Mouse (Mus musculus) limb, embryonic 14.5 days (tissue): Measurements from ENCODE around the gene Cox20. TPM values are rescaled to one million over a fixed set of nuclear protein-coding genes. Genes with fewer than 3 reads are reported as not detected.

Source experiments
- ATAC-seq: fragments of 200-750 bp; cut with Nextera tagmentation; 2 replicates; pipeline ENCODE4 v1.8.0; 2017; ENCODE audit warnings: low read depth, moderate number of reproducible peaks, moderate TSS enrichment; ENCODE audit not compliant: low FRiP score
- DNase-seq: peaks from one replicate; pipeline ENCODE4 v3.0.0-alpha.2; 2015; ENCODE audit warnings: low spot score
- H3K27ac ChIP-seq: fragments of 300-500 bp; sonication (generic); replicated peaks from 2 replicates; pipeline ENCODE4 v1.5.1; 2014; ENCODE audit warnings: low read depth, mild to moderate bottlenecking, low read length, moderate library complexity, mixed read lengths
- H3K27me3 ChIP-seq: fragments of 300-500 bp; sonication (generic); 2 replicates; pipeline ENCODE4 v1.6.1; 2014; ENCODE audit warnings: low read length, mixed read lengths; ENCODE audit not compliant: control insufficient read depth, insufficient read depth
- H3K36me3 ChIP-seq: fragments of 300-500 bp; sonication (generic); 2 replicates; pipeline ENCODE4 v1.6.1; 2014; ENCODE audit warnings: mild to moderate bottlenecking, low read length, moderate library complexity, mixed read lengths; ENCODE audit not compliant: control insufficient read depth, insufficient read depth
- H3K4me1 ChIP-seq: fragments of 300-500 bp; sonication (generic); 2 replicates; pipeline ENCODE4 v1.6.1; 2014; ENCODE audit warnings: antibody characterized with exemption, low read length, mixed read lengths; ENCODE audit not compliant: control insufficient read depth, insufficient read depth
- H3K4me2 ChIP-seq: fragments of 300-500 bp; sonication (generic); replicated peaks from 2 replicates; pipeline ENCODE4 v1.6.1; 2014; ENCODE audit warnings: low read depth, mild to moderate bottlenecking, low read length, moderate library complexity; ENCODE audit not compliant: severe bottlenecking
- H3K4me3 ChIP-seq: fragments of 300-500 bp; sonication (generic); replicated peaks from 2 replicates; pipeline ENCODE4 v1.5.1; 2014; ENCODE audit warnings: low read length
- H3K9ac ChIP-seq: fragments of 300-500 bp; sonication (generic); 2 replicates; pipeline ENCODE4 v1.6.1; 2014; ENCODE audit warnings: mild to moderate bottlenecking, low read depth, low read length, moderate library complexity; ENCODE audit not compliant: severe bottlenecking
- H3K9me3 ChIP-seq: fragments of 300-500 bp; sonication (generic); 2 replicates; pipeline ENCODE4 v1.6.1; 2016; ENCODE audit warnings: low read length; ENCODE audit not compliant: control insufficient read depth
- POLR2A ChIP-seq: fragments of 200-500 bp; IDR thresholded peaks from 2 replicates; pipeline ENCODE4 v1.8.0; 2012; ENCODE audit warnings: inconsistent platforms, mild to moderate bottlenecking, moderate library complexity, borderline replicate concordance; ENCODE audit not compliant: insufficient read depth, insufficient read length; ENCODE audit errors: extremely low read depth
- WGBS: fragments of 180-500 bp; shearing (Covaris S2); extraction: QIAGEN DNeasy Blood & Tissue Kit; methylation state at CpG from one replicate; pipeline ENCODE4 v1.1.7; 2014; 5-methylcytosine and 5-hydroxymethylcytosine counted together
- polyA plus RNA-seq, 2 experiments: library from polyadenylated mRNA; depleted of rRNA in 1 of 2; stranded (reverse) in 1 of 2; unstranded in 1 of 2; fragments of >200 nt; fragmentation: Nextera tagmentation in 1 of 2; extraction: Ambion mirVana in 1 of 2; gene quantifications; 2 replicates each; pipeline versions ENCODE4 v1.2.1 to v1.2.3; 2012 to 2014

Gene Cox20
- polyA plus RNA-seq, 2 experiments, result 72.8 to 116 TPM

DNA sequence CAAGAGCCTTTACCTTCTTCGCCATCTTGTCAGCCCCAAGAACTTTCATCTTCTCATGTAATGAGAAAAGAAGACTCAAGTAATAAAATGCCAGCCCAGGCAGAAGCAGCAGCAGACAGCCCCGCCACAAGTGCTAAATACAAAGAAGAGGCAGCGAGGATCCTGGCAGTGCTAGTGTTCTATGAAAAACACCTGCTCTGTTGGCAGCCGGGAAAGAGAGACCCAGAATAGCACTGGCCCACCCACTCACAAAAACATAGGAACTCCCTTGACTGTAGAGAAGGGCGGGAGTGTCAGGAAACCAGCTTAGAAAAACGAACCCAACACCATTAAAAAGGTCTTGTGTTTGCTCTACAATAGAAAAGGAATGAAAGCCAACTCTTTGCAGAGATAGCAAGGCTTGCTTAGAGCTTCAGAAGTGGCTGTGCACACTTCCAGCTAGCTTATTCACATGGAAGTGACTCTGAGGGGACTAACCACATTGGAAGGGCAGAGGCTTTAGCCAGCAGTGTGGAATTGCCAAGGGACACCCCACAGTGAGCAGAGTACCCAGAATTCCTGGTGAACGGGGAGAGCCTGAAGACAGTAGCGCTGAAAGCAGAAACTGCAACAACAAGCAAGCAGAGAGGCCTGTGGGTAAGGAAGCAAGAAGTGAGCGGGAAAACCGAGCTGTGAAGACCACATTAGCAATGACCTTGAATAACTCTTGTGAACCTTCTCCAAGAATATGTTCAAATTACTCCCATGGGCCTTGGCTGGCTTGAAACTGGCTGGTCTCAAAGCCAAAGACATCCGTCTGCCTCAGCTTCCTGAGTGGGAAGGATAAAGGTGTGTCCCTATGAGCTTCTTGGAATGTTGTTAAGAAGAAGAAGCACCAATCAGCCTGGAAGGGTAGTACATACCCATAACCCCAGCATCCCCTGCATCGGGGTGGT, 39.1 kb downstream of the Cox20 start:
- Histone ChIP-seq H3K4me1 (no peaks in the 10 kb centered on the region), H3K9ac (no peak overlapping the region), H3K9me3 (no peaks in the 10 kb centered on the region), H3K36me3 (no peaks in the 10 kb centered on the region), H3K4me3 (no peak overlapping the region), H3K27me3 (no peaks in the 10 kb centered on the region), H3K27ac (no peak overlapping the region), H3K4me2 (no peak overlapping the region)
- ATAC-seq (no peak), DNase-seq (no peak)
- TF ChIP-seq POLR2A, result no peak
- 70% methylated on average over 12 of the region's 12 CpGs for WGBS

DNA sequence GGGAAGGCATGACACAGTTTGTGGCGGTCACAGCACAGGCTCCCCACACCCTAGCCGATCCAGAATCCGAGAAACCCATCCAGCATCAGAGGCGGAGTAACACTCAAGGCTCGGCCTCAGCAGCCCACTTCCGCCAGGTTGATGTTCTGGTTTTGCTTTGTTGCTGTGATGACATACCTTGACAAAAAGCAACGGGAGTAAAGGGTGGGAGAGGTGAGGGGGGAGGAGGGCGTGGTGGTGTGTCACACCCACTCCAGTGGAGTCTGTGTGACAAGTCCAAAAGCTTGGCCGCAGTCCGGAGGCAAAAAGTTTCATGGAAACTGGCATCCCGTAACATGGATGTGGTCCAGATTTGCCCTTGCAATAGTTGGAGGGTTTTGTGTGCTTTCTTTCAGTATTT, 41.3 kb downstream of the Cox20 start:
- no peaks in the 10 kb centered on the region for H3K36me3 ChIP-seq
- no peaks in the 10 kb centered on the region for H3K4me1 ChIP-seq
- DNase-seq (no peak), ATAC-seq (no peak)
- H3K9me3 ChIP-seq, result no peaks in the 10 kb centered on the region
- H3K27ac ChIP-seq, result no peak overlapping the region
- no peak overlapping the region for H3K9ac ChIP-seq
- TF ChIP-seq POLR2A, result no peak
- H3K4me3 ChIP-seq, result no peak overlapping the region
- H3K27me3 ChIP-seq, result no peaks in the 10 kb centered on the region
- 84% methylated on average over 11 of the region's 11 CpGs for WGBS
- no peak overlapping the region for H3K4me2 ChIP-seq

DNA sequence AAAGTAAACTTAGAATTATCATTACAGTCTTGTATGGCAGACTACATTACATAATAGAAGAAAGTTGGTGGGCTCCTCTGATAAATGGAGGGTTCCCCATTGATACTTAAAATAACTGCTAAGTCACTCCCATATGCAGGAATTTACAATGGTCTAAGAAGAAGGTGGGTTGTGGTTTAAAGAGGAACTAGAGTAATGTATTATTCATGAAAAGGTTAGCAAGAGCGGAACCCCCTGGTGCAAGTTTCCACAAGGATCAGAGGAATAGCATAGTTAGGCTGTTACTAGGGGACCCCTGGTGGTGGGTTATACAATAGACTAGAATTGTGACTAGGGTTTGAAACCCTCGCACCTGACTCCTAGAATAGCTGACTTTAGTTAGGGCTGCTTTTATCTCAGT, 41.8 kb downstream of the Cox20 start:
- Histone ChIP-seq H3K9me3 (no peaks in the 10 kb centered on the region), H3K4me1 (no peaks in the 10 kb centered on the region), H3K4me2 (no peak overlapping the region), H3K27ac (no peak overlapping the region), H3K4me3 (no peak overlapping the region), H3K36me3 (no peaks in the 10 kb centered on the region), H3K9ac (no peak overlapping the region), H3K27me3 (no peaks in the 10 kb centered on the region)
- DNase-seq (no peak), ATAC-seq (no peak)
- WGBS, result 70% methylated on average over 2 of the region's 2 CpGs
- TF ChIP-seq POLR2A, result no peak

DNA sequence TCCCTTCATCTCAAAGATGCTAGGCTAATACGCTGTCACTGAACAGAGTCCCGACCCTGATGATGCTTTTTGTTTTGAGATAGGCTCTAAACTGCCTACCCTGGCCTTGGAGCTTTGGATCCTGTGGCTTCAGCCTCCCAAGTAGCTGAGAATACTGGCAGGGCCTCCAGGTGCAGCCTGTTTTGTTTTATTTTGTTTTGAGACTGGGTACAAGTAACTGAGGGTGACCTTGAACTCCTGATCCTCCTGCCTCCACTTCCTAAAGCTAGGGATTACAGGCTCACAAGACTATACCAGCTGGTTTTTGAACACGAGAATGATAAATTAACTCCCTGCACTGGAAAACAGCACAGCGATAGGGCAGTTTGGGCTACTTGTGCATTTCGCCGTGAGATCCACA, 46.2 kb downstream of the Cox20 start:
- H3K36me3 ChIP-seq, result no peaks in the 10 kb centered on the region
- H3K27ac ChIP-seq, result no peak overlapping the region
- no peak for ATAC-seq
- no peak overlapping the region for H3K4me2 ChIP-seq
- whole genome bisulfite sequencing, result 84% methylated on average over 6 of the region's 6 CpGs
- peaks cover 3% of the 10 kb centered on the region; the same call in 1 of the 2 replicates for H3K4me1 ChIP-seq
- H3K9ac ChIP-seq, result no peak overlapping the region
- no peak for DNase-seq
- no peak overlapping the region for H3K4me3 ChIP-seq
- no peaks in the 10 kb centered on the region for H3K27me3 ChIP-seq
- H3K9me3 ChIP-seq, result no peaks in the 10 kb centered on the region
- no peak for TF ChIP-seq POLR2A

DNA sequence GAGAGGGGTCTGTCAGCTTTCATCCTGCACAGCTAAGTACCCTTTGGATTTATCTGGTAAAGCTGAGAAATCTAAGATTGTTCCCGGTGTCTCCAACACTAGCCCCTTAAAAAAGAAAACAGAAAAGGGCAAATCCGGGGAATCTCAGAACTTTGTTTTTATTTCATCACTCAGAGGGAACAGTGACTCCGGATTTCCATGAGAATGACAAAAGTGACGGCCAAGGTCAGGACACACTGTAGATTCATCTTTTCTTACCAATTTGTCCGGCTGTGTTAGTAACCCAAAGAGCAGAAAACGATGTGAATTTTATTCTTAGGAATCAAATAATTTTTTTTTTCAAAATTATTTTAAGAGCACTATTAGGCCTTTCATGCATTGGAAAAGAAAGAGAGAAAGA, 49.2 kb downstream of the Cox20 start:
- TF ChIP-seq POLR2A, result no peak
- H3K9me3 ChIP-seq, result no peaks in the 10 kb centered on the region
- WGBS, result 78% methylated on average over 6 of the region's 6 CpGs
- H3K4me3 ChIP-seq, result no peak overlapping the region
- H3K9ac ChIP-seq, result no peak overlapping the region
- DNase-seq (no peak), ATAC-seq (no peak)
- peak overlapping the region; percentile 64; the same call in 1 of the 2 replicates for H3K4me2 ChIP-seq
- H3K27me3 ChIP-seq, result no peaks in the 10 kb centered on the region
- no peak overlapping the region for H3K27ac ChIP-seq
- H3K4me1 ChIP-seq, result peaks cover 3% of the 10 kb centered on the region; the same call in 1 of the 2 replicates
- no peaks in the 10 kb centered on the region for H3K36me3 ChIP-seq
